Mouse (Mus musculus) layer of hippocampus, adult 18-20 months (tissue): Measurements from ENCODE around the gene Creb3. TPM values are rescaled to one million over a fixed set of nuclear protein-coding genes. Genes with fewer than 3 reads are reported as not detected.

Experiments
- total RNA-seq, 2 experiments: library from RNA; stranded (reverse); gene quantifications; 2 replicates each; pipeline ENCODE4 v1.2.3; 2021

Creb3 gene
- total RNA-seq, 2 experiments from 2014 or later: 67.4 to 74.5 TPM

Other genes starting within 250 kb of the Creb3 start
- 100 to 1,000 TPM; 119 to 124 TPM for gene Rusc2, start 180.4 kb upstream of the Creb3 start, total RNA-seq
- gene Fam166b, start 133.2 kb upstream of the Creb3 start, total RNA-seq: under 1 TPM; 0.54 to 0.81 TPM
- 10 to 100 TPM; 83.3 to 89.9 TPM for gene Tesk1, start 120.4 kb upstream of the Creb3 start, total RNA-seq
- gene Cd72, start 107.7 kb upstream of the Creb3 start, total RNA-seq: not detected
- gene Sit1, start 78.6 kb upstream of the Creb3 start, total RNA-seq: not detected
- gene Ccdc107, start 69.4 kb upstream of the Creb3 start, total RNA-seq: 10 to 100 TPM; 27.7 to 29.3 TPM
- not detected for gene Arhgef39, start 62.6 kb upstream of the Creb3 start, total RNA-seq
- not detected for gene Car9, start 55.4 kb upstream of the Creb3 start, total RNA-seq
- 1 to 10 TPM; 4.2 to 4.8 TPM for gene Tpm2, start 38.6 kb upstream of the Creb3 start, total RNA-seq
- 10 to 100 TPM; 35.8 to 42.1 TPM for gene Tln1, start 359 bp downstream of the Creb3 start, total RNA-seq
- gene Rgp1, start 16.4 kb downstream of the Creb3 start, total RNA-seq: 10 to 100 TPM; 43.6 to 48.0 TPM
- 10 to 100 TPM; 58.8 to 65.2 TPM for gene Gba2, start 16.5 kb downstream of the Creb3 start, total RNA-seq
- gene Msmp, start 22.2 kb downstream of the Creb3 start, total RNA-seq: not detected
- 10 to 100 TPM; 47.2 to 52.7 TPM for gene Npr2, start 69.6 kb downstream of the Creb3 start, total RNA-seq
- gene Spag8, start 91.3 kb downstream of the Creb3 start, total RNA-seq: 1 to 10 TPM; 1.4 to 2.3 TPM
- gene Hint2, start 94.1 kb downstream of the Creb3 start, total RNA-seq: 10 to 100 TPM; 31.3 to 36.7 TPM
- 10 to 100 TPM; 68.2 to 72.1 TPM for gene Tmem8b, start 106.6 kb downstream of the Creb3 start, total RNA-seq
- gene Fam221b, start 106.8 kb downstream of the Creb3 start, total RNA-seq: 1 to 10 TPM; 1.5 to 1.8 TPM
- not detected for gene Olfr70, start 138.5 kb downstream of the Creb3 start, total RNA-seq
- gene Olfr71, start 147.9 kb downstream of the Creb3 start, total RNA-seq: not detected
- 1 to 10 TPM in 1 of 2 experiments, under 1 TPM in 1; 0.79 to 1.6 TPM for gene Hrct1, start 164.9 kb downstream of the Creb3 start, total RNA-seq
- gene Spaar, start 167.7 kb downstream of the Creb3 start, total RNA-seq: 1 to 10 TPM in 1 of 2 experiments, under 1 TPM in 1; 0.58 to 1.3 TPM
- not detected for gene Olfr159, start 208.7 kb downstream of the Creb3 start, total RNA-seq